Mouse (Mus musculus) heart, postnatal 0 days (tissue): ENCODE data around the gene BC034090.

Experiments used
- CTCF ChIP-seq: IDR thresholded peaks from 2 replicates; pipeline ENCODE4 v1.5.1; 2016; ENCODE audit warnings: antibody characterized with exemption, control low read depth, low read depth
- EP300 ChIP-seq: IDR thresholded peaks from 2 replicates; pipeline ENCODE4 v1.6.1; 2016; ENCODE audit warnings: antibody characterized with exemption, low read depth

DNA sequence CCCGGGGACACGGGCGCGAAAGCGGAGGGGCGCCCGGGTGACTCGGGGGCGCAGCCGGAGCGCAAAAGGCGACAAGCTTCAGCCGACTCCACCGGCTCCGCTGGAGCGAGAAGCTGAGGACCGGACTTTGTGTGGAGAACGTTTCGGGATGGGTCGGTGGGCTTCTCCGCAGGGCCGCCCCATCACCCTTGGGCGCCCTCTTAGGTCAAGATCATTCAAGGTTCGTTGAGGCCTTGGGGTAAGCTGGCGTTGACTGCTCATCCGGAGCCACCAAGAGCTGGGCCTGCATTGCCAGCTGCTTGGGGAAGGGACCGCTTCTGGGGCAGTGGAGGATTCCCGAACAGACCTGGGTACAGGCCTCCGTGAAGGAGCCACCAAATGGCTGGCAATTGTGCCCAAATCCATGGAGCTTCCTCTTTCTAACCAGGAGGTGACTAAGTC, 547 bp upstream of the BC034090 start:
- TF ChIP-seq CTCF (no peak), EP300 (no peak)
